Mouse (Mus musculus) brain, embryonic 14.5 days (tissue): Measurements from ENCODE around the gene Pkp2.

Experiments
- CTCF ChIP-seq: fragments of 200-500 bp; IDR thresholded peaks from 2 replicates; pipeline ENCODE4 v1.5.1; 2012; ENCODE audit warnings: inconsistent platforms, mild to moderate bottlenecking, moderate library complexity, borderline replicate concordance; ENCODE audit not compliant: insufficient read depth, insufficient read length; ENCODE audit errors: extremely low read depth
- POLR2A ChIP-seq: fragments of 200-500 bp; IDR thresholded peaks from 2 replicates; pipeline ENCODE4 v1.6.1; 2012; ENCODE audit warnings: mild to moderate bottlenecking, inconsistent platforms, borderline replicate concordance; ENCODE audit not compliant: poor library complexity, insufficient read depth, insufficient read length, severe bottlenecking; ENCODE audit errors: extremely low read depth

- TF ChIP-seq POLR2A, result no peak
- TF ChIP-seq CTCF, result no peak
These were observed 3.8 kb downstream of the Pkp2 start for GRCm38 (mm10) chr16:16216934-16217333.
